Comparison of ENCODE assay signal across 16 mouse cellular contexts in genomic region chr1:192621843-192622242, GRCm38 (mm10).
DNase-seq lines count a peak whose midpoint lies in the region.
"Had no signal": no experiment of that assay in that cellular context is flagged by ENCODE, and none has a peak within 500 bp of the region (broad histone marks: within the 10 kb centered on the region; RNA-seq: fewer than 3 reads in every experiment).

No protein-coding gene starts in this region.

- H3K4me3 ChIP-seq in heart, embryonic 10.5 days: no peak overlapping the region

- H3K9me3 ChIP-seq in heart, embryonic 10.5 days: no peaks in the 10 kb centered on the region

- H3K27ac ChIP-seq in heart, embryonic 10.5 days: no peak overlapping the region

- no peaks in the 10 kb centered on the region for H3K4me1 ChIP-seq in heart, embryonic 10.5 days

- intact Hi-C loops in heart, postnatal 25 days (cut with DNase I): no loop called here

- DNase-seq in heart, adult 11 months: peak; percentile 63
- no peak for DNase-seq in heart, adult 18-20 months
- DNase-seq in heart, embryonic 10.5 days (ENCODE audit: low spot score): peak; percentile 54
- no peak for DNase-seq in heart, postnatal 25 days (ENCODE audit: low spot score)
- DNase-seq: adrenal gland, adult 2 months; adrenal gland, adult 8-10 months; adrenal gland, postnatal 10 days; adrenal gland, postnatal 14 days; adrenal gland, postnatal 25 days; adrenal gland, postnatal 36 days; B cell, adult 2 months; cerebellum, adult 11 months; cerebellum, adult 11-12 months; cerebellum, adult 18-20 months had no signal

- H3K36me3 ChIP-seq in heart, embryonic 10.5 days: no peaks in the 10 kb centered on the region
- H3K36me3 ChIP-seq: G1E had no signal

- 59% methylated on average over 2 of the region's 2 CpGs for WGBS in heart, embryonic 10.5 days

- H3K27me3 ChIP-seq in heart, embryonic 10.5 days (ENCODE audit: insufficient read depth, poor library complexity, severe bottlenecking): no peaks in the 10 kb centered on the region
- H3K27me3 ChIP-seq: Patski had no signal

Comparison
In these comparisons a context has a peak if more than half of its experiments do, and no peak if none do; other contexts are left out.
1. DNase-seq: peak in heart, adult 11 months (single experiment) and heart, embryonic 10.5 days (single experiment); none in heart, adult 18-20 months (0 of 2) and heart, postnatal 25 days (single experiment).